In genomic region chrX:155623701-155624281, GRCm38 (mm10) we compare ENCODE assay signal across 8 mouse cellular contexts. TPM values are rescaled to one million over a fixed set of nuclear protein-coding genes. Genes with fewer than 3 reads are reported as not detected.
DNase-seq lines count a peak whose midpoint lies in the region; ATAC-seq and TF ChIP-seq lines count a peak whose summit lies in the region.

Ptchd1 (minus strand) TSS chrX:155623814.

- H3ac ChIP-seq in C2C12 (ENCODE audit: control insufficient read depth, insufficient read length, low read depth), result peak within 1 kb of the TSS; percentile 3

- no peak within 1 kb of the TSS for H3K4me3 ChIP-seq in C2C12 (ENCODE audit: insufficient read depth, poor library complexity, severe bottlenecking)
- peak within 1 kb of the TSS; percentile 54 for H3K4me3 ChIP-seq in hindbrain, postnatal 0 days (ENCODE audit: low read length)
- peak within 1 kb of the TSS; percentile 38 for H3K4me3 ChIP-seq in liver, embryonic 13.5 days (replicated peaks)
- H3K4me3 ChIP-seq in small intestine, adult 2 months (ENCODE audit: low read depth, low read length), result peak within 1 kb of the TSS; percentile 37
- no peak within 1 kb of the TSS for H3K4me3 ChIP-seq in lung, adult 2 months (replicated peaks; ENCODE audit: extremely low read depth, low read depth, low read length)

- H3K4me1 ChIP-seq in hindbrain, postnatal 0 days (ENCODE audit: insufficient read depth, low read length), result no peaks in the 10 kb centered on the region
- H3K4me1 ChIP-seq in liver, embryonic 13.5 days (replicated peaks), result no peaks in the 10 kb centered on the region
- H3K4me1 ChIP-seq in small intestine, adult 2 months (ENCODE audit: control insufficient read depth, insufficient read depth, insufficient read length, low read length), result no peaks in the 10 kb centered on the region
- no peaks in the 10 kb centered on the region for H3K4me1 ChIP-seq in lung, adult 2 months (ENCODE audit: control insufficient read depth, insufficient read depth, low read length)

- WGBS in hindbrain, postnatal 0 days, result 51% methylated on average over 21 of the region's 34 CpGs
- 13% methylated on average over 23 of the region's 34 CpGs for WGBS in liver, embryonic 13.5 days (ENCODE audit: insufficient replicate concordance)
- WGBS in small intestine, adult 2 months, result 19% methylated on average over 34 of the region's 34 CpGs
- 31% methylated on average over 34 of the region's 34 CpGs for WGBS in lung, adult 2 months

- no peaks in the 10 kb centered on the region for H3K79me3 ChIP-seq in C2C12 (ENCODE audit: low read depth)

- DNase-seq in frontal cortex, adult 2 months (ENCODE audit: extremely low spot score in 1 of 2, low spot score in 1 of 2), result no peak
- peak; percentile 22 for DNase-seq in embryo, embryonic 10 days (ENCODE audit: low spot score)
- peak; percentile 51 for DNase-seq in hindbrain, postnatal 0 days (ENCODE audit: low spot score)
- DNase-seq in liver, embryonic 13.5 days, result no peak
- no peak for DNase-seq in lung, adult 2 months

- ATAC-seq in frontal cortex, adult (ENCODE audit: low TSS enrichment), result peak; percentile 51
- ATAC-seq in hindbrain, postnatal 0 days, result peak; percentile 81
- ATAC-seq in liver, embryonic 13.5 days (ENCODE audit: low read depth), result no peak

- no peaks in the 10 kb centered on the region for H3K79me2 ChIP-seq in C2C12 (ENCODE audit: control insufficient read depth, insufficient read depth)

- peak within 1 kb of the TSS; percentile 61 for H3K9ac ChIP-seq in hindbrain, postnatal 0 days (replicated peaks; ENCODE audit: low read length)
- H3K9ac ChIP-seq in liver, embryonic 13.5 days, result no peak within 1 kb of the TSS

- no peak for TF ChIP-seq CTCF in C2C12 (IDR thresholded peaks at IDR 0.05; ENCODE audit: control insufficient read depth, insufficient read depth, insufficient read length)
- TF ChIP-seq CTCF in hindbrain, postnatal 0 days (IDR thresholded peaks at IDR 0.05; ENCODE audit: low read depth), result no peak
- TF ChIP-seq CTCF in small intestine, adult 2 months (IDR thresholded peaks at IDR 0.05; ENCODE audit: extremely low read depth, insufficient read length, insufficient replicate concordance, low read depth, low read length), result no peak
- no peak for TF ChIP-seq CTCF in lung, adult 2 months (IDR thresholded peaks at IDR 0.05; ENCODE audit: insufficient read depth, low read length)

- H3K9me3 ChIP-seq in hindbrain, postnatal 0 days (ENCODE audit: low read length), result no peaks in the 10 kb centered on the region
- H3K9me3 ChIP-seq in liver, embryonic 13.5 days (replicated peaks), result no peaks in the 10 kb centered on the region

- no peak for TF ChIP-seq POLR2A in small intestine, adult 2 months (IDR thresholded peaks at IDR 0.05; ENCODE audit: low read depth, low read length)
- no peak for TF ChIP-seq POLR2A in lung, adult 2 months (IDR thresholded peaks at IDR 0.05; ENCODE audit: borderline replicate concordance, extremely low read depth, low read depth, low read length)

- peak within 1 kb of the TSS; percentile 63 for H3K4me2 ChIP-seq in hindbrain, postnatal 0 days (ENCODE audit: low read depth, low read length)
- peak within 1 kb of the TSS; percentile 52 for H3K4me2 ChIP-seq in liver, embryonic 13.5 days

- H3K36me3 ChIP-seq in C2C12 (ENCODE audit: control insufficient read depth, insufficient read depth), result no peaks in the 10 kb centered on the region
- no peaks in the 10 kb centered on the region for H3K36me3 ChIP-seq in hindbrain, postnatal 0 days (ENCODE audit: insufficient read depth, low read length)
- H3K36me3 ChIP-seq in liver, embryonic 13.5 days, result no peaks in the 10 kb centered on the region
- H3K36me3 ChIP-seq in small intestine, adult 2 months (ENCODE audit: control insufficient read depth, insufficient read depth, low read length), result no peaks in the 10 kb centered on the region

- H3K27me3 ChIP-seq in C2C12 (ENCODE audit: control insufficient read depth, insufficient read depth, insufficient read length), result no peaks in the 10 kb centered on the region
- H3K27me3 ChIP-seq in hindbrain, postnatal 0 days (ENCODE audit: insufficient read depth, low read length), result no peaks in the 10 kb centered on the region
- peaks cover 47% of the 10 kb centered on the region for H3K27me3 ChIP-seq in liver, embryonic 13.5 days
- no peaks in the 10 kb centered on the region; the same call in 1 of the 2 replicates for H3K27me3 ChIP-seq in small intestine, adult 2 months (ENCODE audit: control insufficient read depth, insufficient read depth, low read length)

- H3K27ac ChIP-seq in hindbrain, postnatal 0 days, result peak within 1 kb of the TSS; percentile 79
- H3K27ac ChIP-seq in liver, embryonic 13.5 days, result no peak within 1 kb of the TSS
- no peak within 1 kb of the TSS for H3K27ac ChIP-seq in small intestine, adult 2 months (ENCODE audit: insufficient read depth, low read depth, low read length)

TF ChIP-seq in C2C12, 6 proteins besides CTCF, POLR2A, EP300 and RAD21:
- TF ChIP-seq CEBPB (IDR thresholded peaks at IDR 0.05; ENCODE audit: low read depth), result no peak
- no peak for TF ChIP-seq FOSL1 (IDR thresholded peaks at IDR 0.05; ENCODE audit: insufficient read depth, low read length, poor library complexity, severe bottlenecking)
- no peak for TF ChIP-seq MYOG (IDR thresholded peaks at IDR 0.05; ENCODE audit: control insufficient read depth, extremely low read depth, insufficient read length)

RNA-seq across cellular contexts. Expression of gene Ptchd1, which starts in this region (rescaled TPM):
- 3.8 and 4.3 TPM in 2 replicates for polyA plus RNA-seq in frontal cortex, adult 2 months (2012; rRNA removed)
- 0.53 TPM for polyA plus RNA-seq in C2C12 (2012; fragmentation: generic; extraction: Trizol)
- total RNA-seq in hindbrain, postnatal 0 days (2014; rRNA removed), result 21.7 and 32.0 TPM in 2 replicates
- polyA plus RNA-seq in hindbrain, postnatal 0 days (2015; fragmentation: Nextera tagmentation; extraction: Ambion mirVana), result 14.1 and 15.1 TPM in 2 replicates
- polyA plus RNA-seq in liver, embryonic 13.5 days (2015; fragmentation: Nextera tagmentation; extraction: Ambion mirVana), result 0.10 TPM in 2 replicates
- 0.11 TPM in 1 of 2 replicates, not detected in the other for polyA plus RNA-seq in small intestine, adult 2 months (2012; rRNA removed)
- 0.22 and 0.46 TPM in 2 replicates for polyA plus RNA-seq in lung, adult 2 months (2012; rRNA removed)

Comparison
In these comparisons a context has a peak if more than half of its experiments do, and no peak if none do; other contexts are left out.
1. DNase-seq: peak in embryo, embryonic 10 days (single experiment) and hindbrain, postnatal 0 days (single experiment); none in frontal cortex, adult 2 months (0 of 2), liver, embryonic 13.5 days (single experiment) and lung, adult 2 months (single experiment).
2. H3K4me3 ChIP-seq: peak in hindbrain, postnatal 0 days (single experiment), liver, embryonic 13.5 days (single experiment) and small intestine, adult 2 months (single experiment); none in C2C12 (single experiment) and lung, adult 2 months (single experiment).